Mouse (Mus musculus) G1E (cell line): Measurements from ENCODE around the gene Prl3b1. TPM values are rescaled to one million over a fixed set of nuclear protein-coding genes. Genes with fewer than 3 reads are reported as not detected.

Experiments
- ATAC-seq: 2 replicates; pipeline ENCODE4 v1.8.0; 2016; ENCODE audit warnings: mild to moderate bottlenecking; ENCODE audit not compliant: insufficient number of reproducible peaks, poor library complexity, low FRiP score, severe bottlenecking; ENCODE audit errors: extremely low read depth
- DNase-seq: peaks from one replicate; pipeline ENCODE4 v3.0.0; 2012; ENCODE audit warnings: low spot score
- H3K27me3 ChIP-seq: 2 replicates; pipeline ENCODE4 v1.6.1; 2012; ENCODE audit warnings: mild to moderate bottlenecking, low read length, inconsistent platforms; ENCODE audit not compliant: insufficient read depth
- H3K36me3 ChIP-seq: replicated peaks from 2 replicates; pipeline ENCODE3; 2012; ENCODE audit warnings: mild to moderate bottlenecking, inconsistent platforms
- H3K4me1 ChIP-seq: 2 replicates; pipeline ENCODE4 v1.6.1; 2012; ENCODE audit warnings: low read depth, low read length, inconsistent platforms, mixed read lengths; ENCODE audit not compliant: insufficient read depth
- H3K4me3 ChIP-seq: 2 replicates; pipeline ENCODE4 v1.5.1; 2012; ENCODE audit warnings: low read depth, mild to moderate bottlenecking, inconsistent platforms, low read length, moderate library complexity, mixed read lengths
- H3K9me3 ChIP-seq: replicated peaks from 2 replicates; pipeline ENCODE4 v1.6.1; 2012; ENCODE audit warnings: inconsistent platforms
- CTCF ChIP-seq: IDR thresholded peaks from 2 replicates; pipeline ENCODE4 v1.5.1; 2012; ENCODE audit warnings: low read depth, low read length, inconsistent platforms, mixed read lengths
- GATA1 ChIP-seq: IDR thresholded peaks from 2 replicates; pipeline ENCODE4 v1.6.1; 2012; ENCODE audit warnings: borderline replicate concordance, low read length, inconsistent platforms, mixed read lengths
- GATA2 ChIP-seq: IDR thresholded peaks from 2 replicates; pipeline ENCODE4 v1.6.1; 2012; ENCODE audit warnings: low read depth, low read length, inconsistent platforms, borderline replicate concordance
- POLR2AphosphoS5 ChIP-seq: IDR thresholded peaks from 2 replicates; pipeline ENCODE4 v1.6.1; 2012; ENCODE audit warnings: low read depth, low read length, inconsistent platforms; ENCODE audit not compliant: insufficient replicate concordance
- TAL1 ChIP-seq: conservative IDR thresholded peaks from 2 replicates; pipeline ENCODE4 v1.6.1; 2012; ENCODE audit warnings: low read depth, low read length, inconsistent platforms, mixed read lengths
- polyA plus RNA-seq: library from polyadenylated mRNA; stranded (reverse); fragments of >175 nt; gene quantifications from 2 replicates; pipeline ENCODE4 v1.2.3, GENCODE M21; 2012
- total RNA-seq, 2 experiments: library from RNA; stranded (forward) in 1 of 2; stranded (reverse) in 1 of 2; fragments of 200-1000 nt in 1 of 2; fragments of >200 nt in 1 of 2; fragmentation: Nextera tagmentation in 1 of 2; gene quantifications; 2 replicates each; pipeline ENCODE4 v1.2.3; 2014 to 2017

The Prl3b1 gene
- not detected in 2 replicates for total RNA-seq (2014; fragmentation: Nextera tagmentation)
- total RNA-seq (2017), result not detected in 2 replicates
- polyA plus RNA-seq, result not detected in 2 replicates

DNA sequence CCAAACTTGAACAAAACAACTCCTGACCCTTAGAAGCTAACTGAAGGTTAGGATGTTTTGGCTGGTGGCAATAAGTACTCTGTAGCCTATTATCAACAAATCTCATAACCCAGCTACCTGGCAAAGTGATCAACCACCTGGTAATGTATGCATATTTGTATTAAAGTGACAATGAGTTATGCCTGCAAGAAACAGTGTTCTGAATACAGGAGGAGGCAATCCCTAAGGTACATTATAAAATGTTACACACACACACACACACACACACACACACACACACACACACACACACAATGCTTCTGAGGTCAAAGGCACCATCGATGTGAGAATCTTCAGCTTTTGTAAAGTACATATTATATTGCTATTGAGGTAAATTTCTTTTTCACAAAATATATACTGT lies at the start of gene Prl3b1:
Gene Prl3b1, plus strand, starts transcription at position 301 of the 400 bp plus-strand sequence.
- no peak for ATAC-seq
- no peak for DNase-seq
- H3K9me3 ChIP-seq, result no peaks in the 10 kb centered on the region
- no peaks in the 10 kb centered on the region for H3K36me3 ChIP-seq
- no peak within 1 kb of the TSS for H3K4me3 ChIP-seq
- no peaks in the 10 kb centered on the region for H3K27me3 ChIP-seq
- TF ChIP-seq POLR2AphosphoS5 (no peak), CTCF (no peak), TAL1 (no peak), GATA1 (no peak), GATA2 (no peak)
- H3K4me1 ChIP-seq, result no peaks in the 10 kb centered on the region

DNA sequence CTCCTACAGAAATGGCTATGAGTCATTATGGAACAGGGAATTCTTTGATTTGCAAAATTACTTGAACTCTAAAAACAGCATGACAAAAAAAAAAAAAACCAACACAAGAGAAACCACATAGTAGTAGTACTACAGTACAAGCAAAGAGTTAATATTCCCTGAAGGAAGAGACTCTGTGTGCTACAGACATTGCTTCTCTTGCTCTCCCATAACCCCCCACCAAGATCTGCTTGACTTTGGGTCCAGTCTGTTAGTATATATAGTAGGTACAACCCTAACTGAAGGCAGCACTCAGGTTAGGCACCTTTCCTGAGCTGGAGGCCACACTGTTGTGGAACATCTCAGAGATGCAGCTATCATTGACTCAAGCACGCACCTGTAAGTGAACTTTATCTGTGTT lies 45.3 kb upstream of the Prl3b1 start, which contains the start of gene Prl3c1:
Gene Prl3c1, plus strand, starts transcription at position 301 of the 400 bp plus-strand sequence.
- TF ChIP-seq TAL1 (no peak), POLR2AphosphoS5 (no peak), CTCF (no peak), GATA1 (no peak), GATA2 (no peak)
- no peaks in the 10 kb centered on the region for H3K36me3 ChIP-seq
- no peaks in the 10 kb centered on the region for H3K4me1 ChIP-seq
- no peaks in the 10 kb centered on the region for H3K27me3 ChIP-seq
- no peak within 1 kb of the TSS for H3K4me3 ChIP-seq
- no peak for ATAC-seq
- H3K9me3 ChIP-seq, result peaks cover 6% of the 10 kb centered on the region; the same call in 1 of the 2 replicates
- DNase-seq, result no peak

DNA sequence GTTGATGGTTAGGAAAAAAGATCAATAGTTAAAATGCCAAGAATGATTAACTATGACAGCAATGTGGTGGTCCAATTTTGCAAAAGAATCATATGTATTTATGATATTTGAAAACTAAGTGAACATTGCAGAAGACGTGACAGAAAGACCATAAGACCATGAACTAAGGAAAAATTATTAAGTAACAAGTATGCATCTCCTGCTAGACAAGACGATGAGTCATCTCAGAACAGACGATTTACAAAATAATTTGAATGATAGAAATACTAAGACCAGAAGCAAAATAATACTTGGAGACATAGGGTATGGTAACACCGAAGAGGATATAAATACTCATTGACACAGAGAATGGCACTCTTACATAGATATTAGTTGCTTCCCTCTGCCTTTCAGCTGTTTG lies 17.5 kb downstream of the Prl3b1 start, which contains the start of gene Prl3a1:
Gene Prl3a1, plus strand, starts transcription at position 301 of the 400 bp plus-strand sequence.
- TF ChIP-seq POLR2AphosphoS5 (no peak), TAL1 (no peak), GATA1 (no peak), CTCF (no peak), GATA2 (no peak)
- DNase-seq, result no peak
- H3K27me3 ChIP-seq, result no peaks in the 10 kb centered on the region
- H3K4me3 ChIP-seq, result no peak within 1 kb of the TSS
- H3K36me3 ChIP-seq, result no peaks in the 10 kb centered on the region
- H3K4me1 ChIP-seq, result no peaks in the 10 kb centered on the region
- ATAC-seq, result no peak
- no peaks in the 10 kb centered on the region for H3K9me3 ChIP-seq

Other genes starting within 250 kb of the Prl3b1 start
- not detected in 2 replicates for gene Prl, start 184.3 kb upstream of the Prl3b1 start, total RNA-seq (2014; fragmentation: Nextera tagmentation)
- 0.98 TPM in 1 of 2 replicates, not detected in the other for gene Prl, start 184.3 kb upstream of the Prl3b1 start, total RNA-seq (2017)
- gene Prl, start 184.3 kb upstream of the Prl3b1 start, polyA plus RNA-seq, result not detected in 2 replicates
- not detected in 2 replicates for gene Prl3d1, start 147.7 kb upstream of the Prl3b1 start, total RNA-seq (2014; fragmentation: Nextera tagmentation)
- gene Prl3d1, start 147.7 kb upstream of the Prl3b1 start, total RNA-seq (2017), result not detected in 2 replicates
- not detected in 2 replicates for gene Prl3d1, start 147.7 kb upstream of the Prl3b1 start, polyA plus RNA-seq
- not detected in 2 replicates for gene Prl3d2, start 120.1 kb upstream of the Prl3b1 start, total RNA-seq (2014; fragmentation: Nextera tagmentation)
- gene Prl3d2, start 120.1 kb upstream of the Prl3b1 start, total RNA-seq (2017), result not detected in 2 replicates
- not detected in 2 replicates for gene Prl3d2, start 120.1 kb upstream of the Prl3b1 start, polyA plus RNA-seq
- gene Prl3d3, start 85.1 kb upstream of the Prl3b1 start, total RNA-seq (2014; fragmentation: Nextera tagmentation), result not detected in 2 replicates
- not detected in 2 replicates for gene Prl3d3, start 85.1 kb upstream of the Prl3b1 start, total RNA-seq (2017)
- gene Prl3d3, start 85.1 kb upstream of the Prl3b1 start, polyA plus RNA-seq, result not detected in 2 replicates
- not detected in 2 replicates for gene Prl3c1, start 45.2 kb upstream of the Prl3b1 start, total RNA-seq (2014; fragmentation: Nextera tagmentation)
- not detected in 2 replicates for gene Prl3c1, start 45.2 kb upstream of the Prl3b1 start, total RNA-seq (2017)
- not detected in 2 replicates for gene Prl3c1, start 45.2 kb upstream of the Prl3b1 start, polyA plus RNA-seq
- not detected in 2 replicates for gene Prl3a1, start 17.6 kb downstream of the Prl3b1 start, total RNA-seq (2014; fragmentation: Nextera tagmentation)
- gene Prl3a1, start 17.6 kb downstream of the Prl3b1 start, total RNA-seq (2017), result not detected in 2 replicates
- gene Prl3a1, start 17.6 kb downstream of the Prl3b1 start, polyA plus RNA-seq, result not detected in 2 replicates
- gene Prl6a1, start 70.8 kb downstream of the Prl3b1 start, total RNA-seq (2014; fragmentation: Nextera tagmentation), result not detected in 2 replicates
- gene Prl6a1, start 70.8 kb downstream of the Prl3b1 start, total RNA-seq (2017), result not detected in 2 replicates
- not detected in 2 replicates for gene Prl6a1, start 70.8 kb downstream of the Prl3b1 start, polyA plus RNA-seq
- gene Prl8a2, start 103.8 kb downstream of the Prl3b1 start, total RNA-seq (2014; fragmentation: Nextera tagmentation), result not detected in 2 replicates
- gene Prl8a2, start 103.8 kb downstream of the Prl3b1 start, total RNA-seq (2017), result not detected in 2 replicates
- gene Prl8a2, start 103.8 kb downstream of the Prl3b1 start, polyA plus RNA-seq, result not detected in 2 replicates
- not detected in 2 replicates for gene Prl2b1, start 149.0 kb downstream of the Prl3b1 start, total RNA-seq (2014; fragmentation: Nextera tagmentation)
- gene Prl2b1, start 149.0 kb downstream of the Prl3b1 start, total RNA-seq (2017), result not detected in 2 replicates
- not detected in 2 replicates for gene Prl2b1, start 149.0 kb downstream of the Prl3b1 start, polyA plus RNA-seq
- not detected in 2 replicates for gene Prl8a6, start 196.8 kb downstream of the Prl3b1 start, total RNA-seq (2014; fragmentation: Nextera tagmentation)
- not detected in 2 replicates for gene Prl8a6, start 196.8 kb downstream of the Prl3b1 start, total RNA-seq (2017)
- gene Prl8a6, start 196.8 kb downstream of the Prl3b1 start, polyA plus RNA-seq, result not detected in 2 replicates